Comparison of ENCODE assay signal across 8 mouse cellular contexts in the genomic region with DNA sequence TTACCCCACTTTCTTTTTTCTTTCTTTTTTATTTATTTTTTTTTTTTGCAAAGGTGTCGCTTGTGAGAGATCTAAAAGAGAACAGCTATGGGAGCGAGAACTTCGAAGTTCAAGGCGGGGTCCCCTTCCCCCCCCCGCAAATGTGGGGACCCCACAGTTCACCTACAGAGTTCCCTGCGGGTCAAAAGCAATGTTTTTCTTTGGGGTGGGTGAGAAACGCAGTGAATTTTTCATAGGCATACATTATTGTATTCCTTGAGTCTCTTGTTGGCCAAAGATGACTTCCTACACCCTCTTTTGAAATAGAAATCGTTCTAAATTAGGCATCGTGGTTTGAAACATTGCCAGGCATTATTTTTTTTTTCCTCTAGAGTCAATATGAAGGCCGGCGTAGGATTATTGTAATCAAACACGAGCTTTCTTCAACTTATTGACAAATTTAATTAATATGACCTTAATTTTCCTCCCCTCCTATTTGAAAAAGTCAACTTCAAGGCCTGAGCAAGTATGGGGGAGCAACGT. TPM values are rescaled to one million over a fixed set of nuclear protein-coding genes. Genes with fewer than 3 reads are reported as not detected.
DNase-seq lines count a peak whose midpoint lies in the region; ATAC-seq and TF ChIP-seq lines count a peak whose summit lies in the region.

No protein-coding gene starts in this region.

- no peaks in the 10 kb centered on the region for H3K9me3 ChIP-seq in embryonic facial prominence, embryonic 10.5 days
- no peaks in the 10 kb centered on the region for H3K9me3 ChIP-seq in intestine, embryonic 14.5 days (ENCODE audit: control insufficient read depth, low read length)
- H3K9me3 ChIP-seq in neural tube, embryonic 13.5 days: no peaks in the 10 kb centered on the region

- H3K4me2 ChIP-seq in intestine, embryonic 14.5 days (ENCODE audit: low read length): peak overlapping the region; percentile 67
- H3K4me2 ChIP-seq in neural tube, embryonic 13.5 days: peak overlapping the region; percentile 90

- no peak for TF ChIP-seq CTCF in liver, adult 2 months (IDR thresholded peaks at IDR 0.05; ENCODE audit: low read depth, low read length)

- no peak overlapping the region for H3K27ac ChIP-seq in liver, adult 2 months (replicated peaks; ENCODE audit: insufficient read depth, low read depth, low read length)
- H3K27ac ChIP-seq in embryonic facial prominence, embryonic 10.5 days (replicated peaks): peak overlapping the region; percentile 98
- peak overlapping the region; percentile 96; the same call in 1 of the 2 replicates for H3K27ac ChIP-seq in intestine, embryonic 14.5 days (ENCODE audit: low read depth)
- no peak overlapping the region for H3K27ac ChIP-seq in neural tube, embryonic 13.5 days (replicated peaks)

- H3K9ac ChIP-seq in liver, adult 2 months (ENCODE audit: low read depth, low read length): peak overlapping the region; percentile 12
- H3K9ac ChIP-seq in intestine, embryonic 14.5 days (ENCODE audit: low read length): peak overlapping the region; percentile 98
- peak overlapping the region; percentile 96 for H3K9ac ChIP-seq in neural tube, embryonic 13.5 days

- no peaks in the 10 kb centered on the region for H3K36me3 ChIP-seq in liver, adult 2 months (ENCODE audit: control insufficient read depth, insufficient read depth, low read length)
- H3K36me3 ChIP-seq in embryonic facial prominence, embryonic 10.5 days (replicated peaks): no peaks in the 10 kb centered on the region
- no peaks in the 10 kb centered on the region for H3K36me3 ChIP-seq in intestine, embryonic 14.5 days (ENCODE audit: control insufficient read depth, insufficient read depth, low read length)
- H3K36me3 ChIP-seq in neural tube, embryonic 13.5 days: no peaks in the 10 kb centered on the region

- ATAC-seq in intestine, embryonic 14.5 days (replicated peaks; ENCODE audit: low FRiP score, low TSS enrichment, low read depth): no peak
- ATAC-seq in neural tube, embryonic 13.5 days (ENCODE audit: low read depth): no peak
- ATAC-seq in monocyte, adult 5-6 weeks (replicated peaks; ENCODE audit: insufficient number of reproducible peaks, low FRiP score, low TSS enrichment, poor library complexity, severe bottlenecking): no peak

- peaks cover 4% of the 10 kb centered on the region for H3K4me1 ChIP-seq in liver, adult 2 months (ENCODE audit: control insufficient read depth, insufficient read depth, low read length)
- peaks cover 15% of the 10 kb centered on the region for H3K4me1 ChIP-seq in embryonic facial prominence, embryonic 10.5 days
- peaks cover 7% of the 10 kb centered on the region for H3K4me1 ChIP-seq in intestine, embryonic 14.5 days (replicated peaks; ENCODE audit: control insufficient read depth, insufficient read depth, low read length)
- peaks cover 18% of the 10 kb centered on the region for H3K4me1 ChIP-seq in neural tube, embryonic 13.5 days (replicated peaks)

- H3K79me2 ChIP-seq in liver, adult 2 months (ENCODE audit: control insufficient read depth, insufficient read depth, low read length): peaks cover 5% of the 10 kb centered on the region; the same call in 1 of the 2 replicates

- H3K27me3 ChIP-seq in liver, adult 2 months (ENCODE audit: control insufficient read depth, insufficient read depth, low read length): no peaks in the 10 kb centered on the region
- H3K27me3 ChIP-seq in embryonic facial prominence, embryonic 10.5 days (replicated peaks; ENCODE audit: low read depth, poor library complexity, severe bottlenecking): no peaks in the 10 kb centered on the region; the same call in 1 of the 2 replicates
- H3K27me3 ChIP-seq in intestine, embryonic 14.5 days (replicated peaks; ENCODE audit: control insufficient read depth, insufficient read depth, low read length): no peaks in the 10 kb centered on the region
- H3K27me3 ChIP-seq in neural tube, embryonic 13.5 days: no peaks in the 10 kb centered on the region

- peak overlapping the region; percentile 79 for H3K4me3 ChIP-seq in liver, adult 2 months (ENCODE audit: insufficient read depth, low read depth, low read length)
- peak overlapping the region; percentile 86 for H3K4me3 ChIP-seq in embryonic facial prominence, embryonic 10.5 days
- peak overlapping the region; percentile 89 for H3K4me3 ChIP-seq in intestine, embryonic 14.5 days (ENCODE audit: low read depth, low read length)
- H3K4me3 ChIP-seq in neural tube, embryonic 13.5 days: peak overlapping the region; percentile 89

- no peak for TF ChIP-seq POLR2A in liver, adult 2 months (IDR thresholded peaks at IDR 0.05; ENCODE audit: extremely low read depth, insufficient read depth, low read length)

- DNase-seq in liver, adult 2 months (ENCODE audit: extremely low read depth, low read depth, low spot score): peak; percentile 37
- DNase-seq in liver: no peak
- no peak for DNase-seq in embryonic facial prominence, embryonic 10.5 days (ENCODE audit: low spot score)
- DNase-seq in intestine, embryonic 14.5 days (ENCODE audit: low spot score): no peak
- no peak for DNase-seq in cerebellum, adult 11-12 months
- no peak for DNase-seq in embryo, embryonic 11 days

- WGBS in liver, adult 2 months: 10% methylated on average over 13 of the region's 13 CpGs
- 35% methylated on average over 13 of the region's 13 CpGs for WGBS in embryonic facial prominence, embryonic 10.5 days
- 30% methylated on average over 13 of the region's 13 CpGs for WGBS in intestine, embryonic 14.5 days
- 38% methylated on average over 13 of the region's 13 CpGs for WGBS in neural tube, embryonic 13.5 days

RNA-seq across cellular contexts. Expression of a gene that starts 0.5 kb away (rescaled TPM):
- 20.6 and 20.9 TPM in 2 replicates for total RNA-seq in liver, adult 2 months (2014; rRNA removed)
- polyA plus RNA-seq in liver, adult 2 months (2012; rRNA removed): 6.0 and 8.1 TPM in 2 replicates
- polyA plus RNA-seq in embryonic facial prominence, embryonic 10.5 days (2016; fragmentation: Nextera tagmentation; extraction: Ambion mirVana): 14.9 and 17.0 TPM in 2 replicates
- polyA plus RNA-seq in intestine, embryonic 14.5 days (2014; fragmentation: Nextera tagmentation; extraction: Ambion mirVana): 37.6 and 40.4 TPM in 2 replicates
- polyA plus RNA-seq in neural tube, embryonic 13.5 days (2015; fragmentation: Nextera tagmentation; extraction: Ambion mirVana): 8.5 and 8.6 TPM in 2 replicates
- total RNA-seq in monocyte, adult 5-6 weeks (2017): 73.3 to 78.5 TPM (median 78.4 TPM) in 3 replicates

Comparison
In these comparisons a context has a peak if more than half of its experiments do, and no peak if none do; other contexts are left out.
1. H3K27ac ChIP-seq: peak in embryonic facial prominence, embryonic 10.5 days (single experiment) and intestine, embryonic 14.5 days (single experiment); none in liver, adult 2 months (single experiment) and neural tube, embryonic 13.5 days (single experiment).
2. H3K9ac ChIP-seq: peak in every context shown above with its lines; median percentile 98 in intestine, embryonic 14.5 days; 96 in neural tube, embryonic 13.5 days; 12 in liver, adult 2 months.
3. Peak in every context shown above with its lines, with median percentiles within 50 percentile points of each other: H3K4me3 ChIP-seq.